ENCODE assay signal across 8 mouse cellular contexts in the genomic region with DNA sequence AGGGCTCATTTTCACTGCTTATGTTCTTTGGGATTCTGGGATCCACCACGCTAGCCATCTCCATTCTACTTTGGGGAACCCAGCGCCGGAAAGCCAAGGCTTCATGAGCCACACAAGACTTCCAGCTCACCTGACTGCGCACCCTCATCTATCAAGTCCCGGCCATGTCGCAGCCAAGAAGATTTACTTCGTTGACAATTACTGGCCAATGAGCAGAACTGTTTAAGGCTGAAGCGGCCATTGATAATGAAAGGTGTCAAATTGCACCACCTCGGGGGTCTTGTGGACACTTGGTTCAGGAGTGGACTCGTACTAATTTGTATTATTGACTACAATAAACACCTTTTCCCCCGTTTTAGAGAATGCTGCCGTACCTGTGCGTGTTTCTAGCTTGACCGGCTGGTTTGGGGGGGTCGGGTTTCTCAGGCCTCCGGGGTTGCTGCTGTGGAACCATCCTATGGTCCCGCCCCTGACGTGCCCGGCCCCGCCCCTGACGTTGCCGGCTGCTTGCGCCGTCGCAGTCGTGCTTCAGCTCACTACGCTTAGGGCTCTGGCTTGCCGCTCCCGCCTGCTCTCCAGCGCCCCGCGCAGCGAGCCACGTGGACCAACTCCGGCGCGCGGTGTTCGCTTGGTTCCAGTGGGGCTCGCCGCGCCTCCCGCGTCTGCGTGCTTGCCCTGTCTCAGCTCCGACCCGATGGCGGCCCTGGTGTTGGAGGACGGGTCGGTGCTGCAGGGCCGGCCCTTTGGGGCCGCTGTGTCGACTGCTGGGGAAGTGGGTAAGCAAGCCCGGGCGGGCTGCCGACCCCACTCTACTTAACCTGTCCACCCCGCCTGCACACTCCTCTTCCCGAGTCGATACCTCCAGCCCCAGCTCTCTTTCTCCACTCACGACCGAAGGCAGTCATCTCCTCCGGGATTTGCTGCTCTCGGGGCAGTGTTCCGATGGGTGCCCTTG. TPM values are rescaled to one million over a fixed set of nuclear protein-coding genes. Genes with fewer than 3 reads are reported as not detected.
DNase-seq lines count a peak whose midpoint lies in the region; ATAC-seq and TF ChIP-seq lines count a peak whose summit lies in the region.

A gene (plus strand): TSS at position 520 of the 955 bp plus-strand sequence.

- peaks cover 22% of the 10 kb centered on the region for H3K4me1 ChIP-seq in hindbrain, embryonic 14.5 days (replicated peaks; ENCODE audit: control insufficient read depth, insufficient read depth, low read length)

- H3K9me3 ChIP-seq in hindbrain, embryonic 14.5 days (ENCODE audit: control insufficient read depth, low read length), result no peaks in the 10 kb centered on the region

- peak within 1 kb of the TSS; percentile 99 for H3K4me2 ChIP-seq in hindbrain, embryonic 14.5 days (replicated peaks)

- ATAC-seq in Patski, result peak; percentile 94
- peak; percentile 98 for ATAC-seq in hindbrain, embryonic 14.5 days (ENCODE audit: low FRiP score)

- POLR2A ChIA-PET in Patski (lab: Charles Lee), result interaction anchor here (1.0 to 1.2 kb wide), 3 partner anchors 21 to 140 kb away, joined by 3 read pairs; no protein-coding TSS in a partner anchor

- peaks cover 22% of the 10 kb centered on the region for H3K36me3 ChIP-seq in hindbrain, embryonic 14.5 days (replicated peaks; ENCODE audit: control insufficient read depth, insufficient read depth)

- DNase-seq in Patski (ENCODE audit: low read depth, low spot score), result peak; percentile 51
- peak; percentile 94 to 96 for DNase-seq in cerebellum, postnatal 14 days
- DNase-seq in frontal cortex, postnatal 25 days (ENCODE audit: low spot score in 2 of 2), result peak; percentile 81 to 89
- peak; percentile 91 for DNase-seq in hindbrain, embryonic 14.5 days (ENCODE audit: low spot score)
- peak; percentile 95 for DNase-seq in layer of hippocampus, postnatal 36 days
- DNase-seq in lung, postnatal 36 days, result peak; percentile 98
- DNase-seq in retina, postnatal 1 day, result peak; percentile 94
- DNase-seq in urinary bladder, adult 18-20 months (ENCODE audit: low spot score in 2 of 2), result peak; percentile 92 to 95

- CTCF ChIA-PET in Patski (lab: Charles Lee), result interaction anchor here (0.9 to 1.5 kb wide), 4 partner anchors 9 to 90 kb away, joined by 3 read pairs; no protein-coding TSS in a partner anchor

- H3K4me3 ChIP-seq in hindbrain, embryonic 14.5 days (replicated peaks; ENCODE audit: low read length), result peak within 1 kb of the TSS; percentile 78

- H3K9ac ChIP-seq in hindbrain, embryonic 14.5 days, result peak within 1 kb of the TSS; percentile 83

- WGBS in hindbrain, embryonic 14.5 days, result under 1% methylated on average over 64 of the region's 64 CpGs

- in situ Hi-C loops in Patski (cut with MboI; ENCODE audit: low pct_unique_long_range_greater_than_20kb), result no loop called here

- H3K27ac ChIP-seq in hindbrain, embryonic 14.5 days, result peak within 1 kb of the TSS; percentile 71

- no peaks in the 10 kb centered on the region for H3K27me3 ChIP-seq in Patski
- no peaks in the 10 kb centered on the region for H3K27me3 ChIP-seq in hindbrain, embryonic 14.5 days (ENCODE audit: control insufficient read depth, insufficient read depth, low read length)

- TF ChIP-seq CTCF in Patski (IDR thresholded peaks at IDR 0.05), result no peak

RNA-seq across cellular contexts. Expression of the gene that starts here (rescaled TPM):
- polyA plus RNA-seq in Patski (2021), result 39.8 TPM
- 13.7 and 15.4 TPM in 2 replicates for polyA plus RNA-seq in hindbrain, embryonic 14.5 days (2014; fragmentation: Nextera tagmentation; extraction: Ambion mirVana)
- 10 to 100 TPM; 22.3 to 25.5 TPM for total RNA-seq in layer of hippocampus, postnatal 36 days (2021)

Comparison
In these comparisons a context has a peak if more than half of its experiments do, and no peak if none do; other contexts are left out.
1. Peak in every context shown above with its lines: DNase-seq, ATAC-seq, H3K4me3 ChIP-seq and H3K27ac ChIP-seq.